Mouse (Mus musculus): ENCODE data around the gene Dtl. TPM values are rescaled to one million over a fixed set of nuclear protein-coding genes. Genes with fewer than 3 reads are reported as not detected.

Dtl gene
- total RNA-seq, 1 experiment = 43.6 TPM

GRCm38 (mm10) chr1:191550786-191551185 is 24.6 kb downstream of the Dtl start:
- H3K4me3 ChIP-seq (ENCODE audit: insufficient read depth in 1 of 2, low read depth in 1 of 2, low read length in 2 of 2, poor library complexity in 1 of 2, severe bottlenecking in 1 of 2) = no peak overlapping the region
- no peak for TF ChIP-seq MAFK (IDR thresholded peaks at IDR 0.05; ENCODE audit: insufficient read depth, low read depth, low read length)
- TF ChIP-seq HCFC1 (IDR thresholded peaks at IDR 0.05; ENCODE audit: borderline replicate concordance, insufficient read depth, low read length) = no peak
- no peak for TF ChIP-seq ZNF384 (IDR thresholded peaks at IDR 0.05; ENCODE audit: low read depth, low read length)
- no peak for TF ChIP-seq CHD2 (IDR thresholded peaks at IDR 0.05; ENCODE audit: low read depth, low read length)
- no peak for TF ChIP-seq ZC3H11A (IDR thresholded peaks at IDR 0.05; ENCODE audit: borderline replicate concordance, low read depth, low read length)
- no peaks in the 10 kb centered on the region for H3K9me3 ChIP-seq (ENCODE audit: control insufficient read depth, insufficient read depth, low read depth, low read length)
- no peak overlapping the region for H3K9ac ChIP-seq (ENCODE audit: insufficient read depth, low read depth, low read length, poor library complexity, severe bottlenecking)
- H3K27ac ChIP-seq (ENCODE audit: insufficient read depth, low read depth, low read length, poor library complexity, severe bottlenecking) = no peak overlapping the region
- in situ Hi-C loops (cut with MboI; ENCODE audit: low sequenced_read_pairs in 2 of 2, unreplicated experiment in 2 of 2) = no loop called here
- DNase-seq (ENCODE audit: low read depth, low spot score) = no peak
- H3K4me1 ChIP-seq (ENCODE audit: control insufficient read depth in 2 of 2, insufficient read depth in 2 of 2, low read length in 2 of 2, poor library complexity in 1 of 2) = no peaks in the 10 kb centered on the region
- H3K36me3 ChIP-seq (ENCODE audit: control insufficient read depth, insufficient read depth, low read length, poor library complexity, severe bottlenecking) = peaks cover 26% of the 10 kb centered on the region

- no peak overlapping the region for H3K9ac ChIP-seq (ENCODE audit: insufficient read depth, low read depth, low read length, poor library complexity, severe bottlenecking)
- H3K9me3 ChIP-seq (ENCODE audit: control insufficient read depth, insufficient read depth, low read depth, low read length) = no peaks in the 10 kb centered on the region
- no peak overlapping the region for H3K27ac ChIP-seq (ENCODE audit: insufficient read depth, low read depth, low read length, poor library complexity, severe bottlenecking)
- peaks cover 39% of the 10 kb centered on the region for H3K36me3 ChIP-seq (ENCODE audit: control insufficient read depth, insufficient read depth, low read length, poor library complexity, severe bottlenecking)
- TF ChIP-seq ZC3H11A (IDR thresholded peaks at IDR 0.05; ENCODE audit: borderline replicate concordance, low read depth, low read length) (no peak), MAFK (IDR thresholded peaks at IDR 0.05; ENCODE audit: insufficient read depth, low read depth, low read length) (no peak), ZNF384 (IDR thresholded peaks at IDR 0.05; ENCODE audit: low read depth, low read length) (no peak), CHD2 (IDR thresholded peaks at IDR 0.05; ENCODE audit: low read depth, low read length) (no peak), HCFC1 (IDR thresholded peaks at IDR 0.05; ENCODE audit: borderline replicate concordance, insufficient read depth, low read length) (no peak)
- no peak for DNase-seq (ENCODE audit: low read depth, low spot score)
- no peaks in the 10 kb centered on the region for H3K4me1 ChIP-seq (ENCODE audit: control insufficient read depth in 2 of 2, insufficient read depth in 2 of 2, low read length in 2 of 2, poor library complexity in 1 of 2)
- in situ Hi-C loops (cut with MboI; ENCODE audit: low sequenced_read_pairs in 2 of 2, unreplicated experiment in 2 of 2) = loop anchor here (25.0 kb wide), 1 partner anchor 181 kb away; no protein-coding TSS in a partner anchor
- no peak overlapping the region for H3K4me3 ChIP-seq (ENCODE audit: insufficient read depth in 1 of 2, low read depth in 1 of 2, low read length in 2 of 2, poor library complexity in 1 of 2, severe bottlenecking in 1 of 2)
These were observed 31.6 kb downstream of the Dtl start for GRCm38 (mm10) chr1:191543747-191544146.

- Histone ChIP-seq H3K4me1 (ENCODE audit: control insufficient read depth in 2 of 2, insufficient read depth in 2 of 2, low read length in 2 of 2, poor library complexity in 1 of 2) (0 out of 4 replicates have a peak, but pooled peaks cover 0 to 1% of the 10 kb centered on the region in 2 experiments), H3K36me3 (ENCODE audit: control insufficient read depth, insufficient read depth, low read length, poor library complexity, severe bottlenecking) (peaks cover 37% of the 10 kb centered on the region), H3K27ac (ENCODE audit: insufficient read depth, low read depth, low read length, poor library complexity, severe bottlenecking) (no peak overlapping the region), H3K4me3 (ENCODE audit: insufficient read depth in 1 of 2, low read depth in 1 of 2, low read length in 2 of 2, poor library complexity in 1 of 2, severe bottlenecking in 1 of 2) (no peak overlapping the region), H3K9ac (ENCODE audit: insufficient read depth, low read depth, low read length, poor library complexity, severe bottlenecking) (no peak overlapping the region), H3K9me3 (ENCODE audit: control insufficient read depth, insufficient read depth, low read depth, low read length) (no peaks in the 10 kb centered on the region)
- in situ Hi-C loops (cut with MboI; ENCODE audit: low sequenced_read_pairs in 2 of 2, unreplicated experiment in 2 of 2) = loop anchor here (25.0 kb wide), 1 partner anchor 179 kb away; no protein-coding TSS in a partner anchor
- DNase-seq (ENCODE audit: low read depth, low spot score) = no peak
- TF ChIP-seq MAFK (IDR thresholded peaks at IDR 0.05; ENCODE audit: insufficient read depth, low read depth, low read length) = no peak
- TF ChIP-seq CHD2 (IDR thresholded peaks at IDR 0.05; ENCODE audit: low read depth, low read length) = no peak
- TF ChIP-seq ZC3H11A (IDR thresholded peaks at IDR 0.05; ENCODE audit: borderline replicate concordance, low read depth, low read length) = no peak
- TF ChIP-seq ZNF384 (IDR thresholded peaks at IDR 0.05; ENCODE audit: low read depth, low read length) = no peak
- TF ChIP-seq HCFC1 (IDR thresholded peaks at IDR 0.05; ENCODE audit: borderline replicate concordance, insufficient read depth, low read length) = no peak
These were observed 33.7 kb downstream of the Dtl start for GRCm38 (mm10) chr1:191541619-191542018.

GRCm38 (mm10) chr1:191541014-191541413 is 34.3 kb downstream of the Dtl start:
- Histone ChIP-seq H3K9ac (ENCODE audit: insufficient read depth, low read depth, low read length, poor library complexity, severe bottlenecking) (no peak overlapping the region), H3K36me3 (ENCODE audit: control insufficient read depth, insufficient read depth, low read length, poor library complexity, severe bottlenecking) (peaks cover 35% of the 10 kb centered on the region), H3K9me3 (ENCODE audit: control insufficient read depth, insufficient read depth, low read depth, low read length) (no peaks in the 10 kb centered on the region), H3K4me1 (ENCODE audit: control insufficient read depth in 2 of 2, insufficient read depth in 2 of 2, low read length in 2 of 2, poor library complexity in 1 of 2) (0 out of 4 replicates have a peak, but pooled peaks cover 0 to 1% of the 10 kb centered on the region in 2 experiments), H3K27ac (ENCODE audit: insufficient read depth, low read depth, low read length, poor library complexity, severe bottlenecking) (no peak overlapping the region), H3K4me3 (ENCODE audit: insufficient read depth in 1 of 2, low read depth in 1 of 2, low read length in 2 of 2, poor library complexity in 1 of 2, severe bottlenecking in 1 of 2) (no peak overlapping the region)
- in situ Hi-C loops (cut with MboI; ENCODE audit: low sequenced_read_pairs in 2 of 2, unreplicated experiment in 2 of 2) = loop anchor here (25.0 kb wide), 1 partner anchor 179 kb away; no protein-coding TSS in a partner anchor
- DNase-seq (ENCODE audit: low read depth, low spot score) = no peak
- TF ChIP-seq ZNF384 (IDR thresholded peaks at IDR 0.05; ENCODE audit: low read depth, low read length) = no peak
- TF ChIP-seq CHD2 (IDR thresholded peaks at IDR 0.05; ENCODE audit: low read depth, low read length) = no peak
- no peak for TF ChIP-seq HCFC1 (IDR thresholded peaks at IDR 0.05; ENCODE audit: borderline replicate concordance, insufficient read depth, low read length)
- no peak for TF ChIP-seq MAFK (IDR thresholded peaks at IDR 0.05; ENCODE audit: insufficient read depth, low read depth, low read length)
- no peak for TF ChIP-seq ZC3H11A (IDR thresholded peaks at IDR 0.05; ENCODE audit: borderline replicate concordance, low read depth, low read length)
